Mouse (Mus musculus) limb, embryonic 12.5 days (tissue): ENCODE measurements around the gene Mpp3. TPM values are rescaled to one million over a fixed set of nuclear protein-coding genes. Genes with fewer than 3 reads are reported as not detected.

ENCODE experiments used
- ATAC-seq: fragments of 200-750 bp; cut with Nextera tagmentation; 2 replicates; pipeline ENCODE4 v1.8.0; 2017; ENCODE audit warnings: low read depth, moderate TSS enrichment; ENCODE audit not compliant: insufficient number of reproducible peaks, insufficient read depth, low FRiP score, low TSS enrichment
- H3K27ac ChIP-seq: fragments of 300-500 bp; sonication (generic); 2 replicates; pipeline ENCODE4 v1.5.1; 2016; ENCODE audit warnings: mild to moderate bottlenecking, moderate library complexity
- H3K27me3 ChIP-seq: fragments of 300-500 bp; sonication (generic); 2 replicates; pipeline ENCODE4 v1.6.1; 2016; ENCODE audit warnings: mild to moderate bottlenecking, moderate library complexity
- H3K36me3 ChIP-seq: fragments of 300-500 bp; sonication (generic); 2 replicates; pipeline ENCODE4 v1.6.1; 2016; ENCODE audit warnings: mild to moderate bottlenecking, moderate library complexity
- H3K4me1 ChIP-seq: fragments of 300-500 bp; sonication (generic); replicated peaks from 2 replicates; pipeline ENCODE4 v1.6.1; 2016
- H3K4me2 ChIP-seq: fragments of 300-500 bp; sonication (generic); 2 replicates; pipeline ENCODE4 v1.6.1; 2016; ENCODE audit warnings: mild to moderate bottlenecking, moderate library complexity
- H3K4me3 ChIP-seq: fragments of 300-500 bp; sonication (generic); replicated peaks from 2 replicates; pipeline ENCODE4 v1.5.1; 2016; ENCODE audit warnings: mild to moderate bottlenecking
- H3K9ac ChIP-seq: fragments of 300-500 bp; sonication (generic); replicated peaks from 2 replicates; pipeline ENCODE4 v1.6.1; 2016; ENCODE audit warnings: mild to moderate bottlenecking, moderate library complexity
- H3K9me3 ChIP-seq: fragments of 300-500 bp; sonication (generic); 2 replicates; pipeline ENCODE4 v1.6.1; 2016; ENCODE audit warnings: mild to moderate bottlenecking, moderate library complexity
- WGBS: fragments of 180-500 bp; shearing (Covaris S2); methylation state at CpG from one replicate; pipeline ENCODE4 v1.1.7; 2016; 5-methylcytosine and 5-hydroxymethylcytosine counted together
- polyA plus RNA-seq: library from polyadenylated mRNA; unstranded; fragments of >200 nt; fragmentation: Nextera tagmentation; extraction: Ambion mirVana; gene quantifications from 2 replicates; pipeline ENCODE4 v1.2.1, GENCODE M21; 2016

The Mpp3 gene
- polyA plus RNA-seq, 1 experiment from 2014 or later: 16.3 TPM

DNA sequence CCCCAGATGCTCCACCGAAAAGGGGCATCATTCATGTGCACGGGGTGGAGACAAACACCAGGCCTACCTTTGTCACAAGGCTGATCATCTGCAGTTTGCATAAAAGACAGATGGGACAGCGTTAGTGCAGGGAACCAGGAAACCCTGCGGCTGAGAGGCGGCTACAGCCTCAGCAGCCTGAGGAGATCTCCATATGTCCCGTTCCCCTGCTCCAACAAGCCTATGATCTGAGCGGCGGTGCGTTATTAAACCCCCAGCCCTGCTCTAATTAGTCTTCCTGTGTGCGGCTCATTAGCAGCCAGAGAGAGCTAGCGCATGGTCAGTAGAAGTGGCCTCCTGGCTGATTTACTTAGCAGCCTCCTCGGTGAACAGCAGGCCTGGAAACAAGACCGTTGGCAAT, 18.1 kb downstream of the Mpp3 start:
- peaks cover 16% of the 10 kb centered on the region for H3K4me1 ChIP-seq
- H3K4me2 ChIP-seq: no peak overlapping the region
- peaks cover 87% of the 10 kb centered on the region for H3K36me3 ChIP-seq
- no peak overlapping the region for H3K4me3 ChIP-seq
- H3K27ac ChIP-seq: peak overlapping the region; percentile 72
- ATAC-seq: 0 out of 2 replicates have a peak, but pooled peaks have one; percentile 17
- H3K9ac ChIP-seq: no peak overlapping the region; the same call in 1 of the 2 replicates
- no peaks in the 10 kb centered on the region for H3K27me3 ChIP-seq
- H3K9me3 ChIP-seq: no peaks in the 10 kb centered on the region
- WGBS: 36% methylated on average over 13 of the region's 13 CpGs

DNA sequence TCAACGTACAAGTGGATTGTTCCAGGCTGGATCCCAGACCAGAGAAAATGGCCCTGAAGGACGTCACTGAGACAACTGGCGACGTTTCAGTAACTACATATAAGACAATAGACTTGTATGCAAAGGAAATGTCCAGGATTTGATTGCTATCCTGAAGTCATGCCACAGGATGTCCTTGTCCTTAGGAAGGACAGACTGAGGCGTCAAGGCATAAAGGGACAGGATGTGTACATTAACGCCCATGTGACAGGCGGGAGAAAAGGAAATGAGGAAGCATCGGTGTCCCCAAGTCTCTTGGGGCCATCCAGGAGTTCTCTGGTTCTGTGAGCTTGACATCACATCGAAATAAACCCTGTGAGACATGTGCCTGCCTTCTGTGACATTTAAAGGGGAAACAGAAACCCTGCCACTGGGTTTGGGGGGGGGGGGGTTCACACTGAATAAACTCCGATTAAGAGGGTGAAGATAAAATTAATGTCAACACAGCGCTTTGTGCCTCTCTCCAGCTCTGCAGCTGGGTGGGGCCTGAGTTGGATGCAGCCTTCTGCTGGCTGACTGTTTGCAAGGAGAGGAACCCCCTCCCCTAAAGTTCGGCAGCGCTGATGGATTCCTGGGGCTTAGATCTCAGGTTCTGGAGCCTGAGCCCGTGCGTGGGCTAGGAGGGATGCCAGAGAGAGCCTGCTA, 19.2 kb downstream of the Mpp3 start:
- Histone ChIP-seq H3K27ac (0 out of 2 replicates have a peak overlapping the region, but pooled peaks have one; percentile 72), H3K4me3 (no peak overlapping the region), H3K9me3 (peaks cover 6% of the 10 kb centered on the region; the same call in 1 of the 2 replicates), H3K4me1 (peaks cover 16% of the 10 kb centered on the region), H3K4me2 (no peak overlapping the region), H3K9ac (no peak overlapping the region), H3K27me3 (no peaks in the 10 kb centered on the region), H3K36me3 (peaks cover 87% of the 10 kb centered on the region)
- WGBS: 89% methylated on average over 15 of the region's 15 CpGs
- no peak for ATAC-seq

DNA sequence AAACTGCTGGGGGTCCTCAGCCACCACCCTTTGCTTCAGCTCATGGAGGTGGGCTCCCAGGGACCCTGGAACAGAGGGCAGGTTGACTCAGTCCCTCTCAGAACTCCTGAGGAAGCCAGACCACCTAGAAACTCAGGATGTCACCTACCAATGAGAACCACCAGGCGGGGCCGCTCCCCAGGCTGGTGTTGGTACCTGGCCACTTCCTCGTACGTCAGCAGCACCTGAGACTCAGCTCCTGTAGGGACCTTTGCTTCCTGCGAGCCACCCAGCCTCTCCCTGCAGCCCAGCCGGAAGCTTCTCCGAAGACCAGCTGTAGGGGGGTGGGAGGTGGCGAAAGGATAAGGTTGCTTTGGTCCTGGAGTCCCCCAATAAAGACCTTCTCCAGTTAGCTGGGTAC, 19.9 kb downstream of the Mpp3 start:
- 0 out of 2 replicates have a peak overlapping the region, but pooled peaks have one; percentile 14 for H3K27ac ChIP-seq
- peaks cover 6% of the 10 kb centered on the region; the same call in 1 of the 2 replicates for H3K9me3 ChIP-seq
- H3K9ac ChIP-seq: no peak overlapping the region
- 91% methylated on average over 8 of the region's 8 CpGs for WGBS
- ATAC-seq: no peak
- peaks cover 82% of the 10 kb centered on the region for H3K36me3 ChIP-seq
- H3K4me1 ChIP-seq: peaks cover 16% of the 10 kb centered on the region
- no peak overlapping the region for H3K4me3 ChIP-seq
- no peaks in the 10 kb centered on the region for H3K27me3 ChIP-seq
- no peak overlapping the region for H3K4me2 ChIP-seq

DNA sequence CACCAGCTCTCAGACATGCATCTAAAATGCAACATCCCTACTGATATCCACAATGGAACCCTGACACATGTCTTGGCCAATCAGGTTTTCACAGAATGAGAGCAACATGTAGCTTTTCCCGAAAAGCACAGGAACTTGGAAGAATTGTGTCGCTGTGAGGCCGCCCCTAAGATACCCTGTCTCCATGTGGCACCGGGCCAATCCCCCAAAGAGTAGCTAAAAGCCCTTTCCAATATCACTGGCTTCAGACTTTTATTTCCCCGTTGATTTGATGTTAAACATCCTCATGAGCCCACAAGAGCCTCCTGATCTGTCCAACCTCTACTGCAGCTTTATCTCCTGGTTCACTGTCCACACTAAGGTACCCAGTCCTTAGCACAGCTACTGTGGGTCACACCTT, 21.6 kb downstream of the Mpp3 start:
- Histone ChIP-seq H3K4me2 (no peak overlapping the region), H3K27ac (no peak overlapping the region), H3K9ac (no peak overlapping the region), H3K4me1 (peaks cover 16% of the 10 kb centered on the region), H3K4me3 (no peak overlapping the region), H3K9me3 (peaks cover 6% of the 10 kb centered on the region; the same call in 1 of the 2 replicates), H3K36me3 (peaks cover 74% of the 10 kb centered on the region), H3K27me3 (no peaks in the 10 kb centered on the region)
- no peak for ATAC-seq
- WGBS: 93% methylated on average over 5 of the region's 5 CpGs

DNA sequence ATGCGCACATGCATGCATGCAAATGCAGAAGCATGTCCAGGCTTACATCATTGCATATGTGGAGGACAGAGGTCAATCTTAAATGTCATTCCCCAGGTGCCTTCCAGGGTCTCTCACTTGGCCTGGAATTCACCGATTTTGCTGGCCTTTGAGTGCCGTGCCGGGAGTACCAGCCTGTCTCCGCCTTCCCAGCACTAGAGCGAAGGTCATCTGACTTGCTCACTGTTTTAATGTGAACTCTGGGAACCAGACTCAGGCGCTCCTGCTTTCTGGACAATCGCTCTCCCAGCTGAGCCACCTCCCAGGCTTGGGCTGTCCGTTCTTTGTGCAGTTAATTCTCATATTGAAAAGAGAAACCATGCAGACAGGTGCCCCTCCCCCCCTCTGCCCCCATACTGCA, 22.0 kb downstream of the Mpp3 start:
- ATAC-seq: no peak
- Histone ChIP-seq H3K4me3 (no peak overlapping the region), H3K27me3 (no peaks in the 10 kb centered on the region), H3K36me3 (peaks cover 74% of the 10 kb centered on the region), H3K27ac (no peak overlapping the region), H3K9ac (no peak overlapping the region), H3K9me3 (peaks cover 6% of the 10 kb centered on the region; the same call in 1 of the 2 replicates), H3K4me2 (no peak overlapping the region), H3K4me1 (peaks cover 16% of the 10 kb centered on the region)
- WGBS: 87% methylated on average over 9 of the region's 9 CpGs

DNA sequence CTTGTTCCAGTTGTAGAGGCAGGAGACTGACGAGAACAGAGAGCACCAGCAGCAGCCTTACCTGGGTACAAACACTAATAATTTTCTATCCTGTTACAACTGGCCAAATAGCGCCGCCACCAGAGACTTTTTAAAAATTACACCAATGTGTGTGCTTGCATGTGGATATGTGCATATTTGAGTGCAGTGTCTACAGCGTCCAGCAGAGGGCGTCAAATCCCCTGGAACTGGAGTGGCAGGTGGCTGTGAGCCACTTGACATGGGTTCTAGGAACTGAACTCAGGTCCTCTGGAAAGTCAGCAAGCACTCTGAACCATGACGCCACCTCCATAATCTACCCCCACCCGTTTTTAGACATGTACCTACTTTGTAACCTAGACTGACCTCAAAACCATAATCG, 24.0 kb downstream of the Mpp3 start:
- peaks cover 6% of the 10 kb centered on the region; the same call in 1 of the 2 replicates for H3K9me3 ChIP-seq
- H3K4me2 ChIP-seq: no peak overlapping the region
- H3K36me3 ChIP-seq: peaks cover 72% of the 10 kb centered on the region
- WGBS: 90% methylated on average over 8 of the region's 8 CpGs
- no peak overlapping the region for H3K4me3 ChIP-seq
- H3K27me3 ChIP-seq: no peaks in the 10 kb centered on the region
- peaks cover under 1% of the 10 kb centered on the region for H3K4me1 ChIP-seq
- ATAC-seq: no peak
- no peak overlapping the region for H3K9ac ChIP-seq
- no peak overlapping the region for H3K27ac ChIP-seq

DNA sequence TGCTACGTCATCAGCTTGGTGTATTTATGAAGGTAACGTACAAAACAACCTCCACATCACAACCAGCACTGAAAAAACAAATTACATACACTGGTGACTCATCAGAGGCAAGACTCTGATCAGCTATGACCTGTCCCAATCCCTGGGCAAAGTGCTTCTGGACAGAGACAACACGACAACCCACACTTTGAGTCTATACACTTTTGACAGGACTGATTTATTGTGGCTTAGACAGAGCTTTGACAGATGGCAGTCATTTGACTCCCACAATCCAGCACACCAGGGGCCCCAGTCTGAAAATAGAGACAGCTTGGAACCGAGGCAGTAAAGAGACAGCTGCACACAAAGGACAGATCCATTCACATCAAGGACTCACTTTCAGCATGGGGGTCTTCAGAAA, 28.8 kb downstream of the Mpp3 start:
- peaks cover 31% of the 10 kb centered on the region for H3K36me3 ChIP-seq
- no peaks in the 10 kb centered on the region for H3K27me3 ChIP-seq
- H3K9me3 ChIP-seq: peaks cover 3% of the 10 kb centered on the region; the same call in 1 of the 2 replicates
- no peak overlapping the region for H3K4me2 ChIP-seq
- H3K9ac ChIP-seq: no peak overlapping the region
- no peak overlapping the region for H3K4me3 ChIP-seq
- 61% methylated on average over 4 of the region's 4 CpGs for WGBS
- ATAC-seq: no peak
- H3K4me1 ChIP-seq: no peaks in the 10 kb centered on the region
- no peak overlapping the region for H3K27ac ChIP-seq

DNA sequence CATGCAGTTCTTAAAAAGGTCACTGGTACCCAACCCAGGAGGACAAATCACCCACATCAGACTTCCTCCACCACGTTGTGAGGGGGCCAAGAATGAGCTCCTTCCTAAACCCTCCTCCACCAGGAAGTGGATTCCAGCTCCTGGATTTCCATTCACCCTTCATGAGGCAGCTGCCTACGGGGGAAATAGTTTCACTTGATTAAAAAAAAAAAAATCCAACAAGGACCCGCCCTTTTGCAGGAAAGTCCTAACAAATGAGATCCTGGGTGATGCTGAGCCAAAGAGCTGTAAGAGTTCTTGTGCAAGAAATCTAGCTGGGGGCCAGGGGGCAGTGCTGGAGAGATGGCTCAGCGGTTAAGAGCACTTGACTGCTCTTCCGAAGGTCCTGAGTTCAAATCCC, 30.0 kb downstream of the Mpp3 start:
- Histone ChIP-seq H3K9ac (no peak overlapping the region), H3K4me2 (no peak overlapping the region), H3K4me3 (no peak overlapping the region), H3K27ac (no peak overlapping the region), H3K27me3 (no peaks in the 10 kb centered on the region), H3K4me1 (no peaks in the 10 kb centered on the region), H3K36me3 (peaks cover 26% of the 10 kb centered on the region), H3K9me3 (no peaks in the 10 kb centered on the region)
- WGBS: 56% methylated on average over 5 of the region's 5 CpGs
- no peak for ATAC-seq

DNA sequence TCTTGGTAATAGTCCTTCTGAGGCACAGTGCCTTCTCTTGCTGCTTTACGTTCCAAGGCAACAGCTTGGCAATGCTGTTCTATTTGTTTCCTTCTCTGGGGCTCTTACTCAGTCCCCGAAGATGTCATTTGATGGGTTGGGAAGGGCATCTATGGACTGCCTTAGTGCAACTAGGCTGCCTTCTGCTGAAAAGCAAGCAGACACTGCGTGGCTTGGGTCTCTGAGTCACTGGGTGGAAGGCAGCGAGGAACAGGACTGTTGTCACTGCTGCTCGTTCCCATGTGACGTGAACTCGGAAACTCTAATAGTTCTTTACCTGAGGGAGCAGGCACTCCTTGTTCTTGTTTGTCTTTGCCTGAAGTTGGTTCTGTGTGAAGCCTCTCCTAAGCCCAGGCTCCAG, 32.3 kb downstream of the Mpp3 start:
- peaks cover 12% of the 10 kb centered on the region; the same call in 1 of the 2 replicates for H3K36me3 ChIP-seq
- no peaks in the 10 kb centered on the region for H3K4me1 ChIP-seq
- 95% methylated on average over 7 of the region's 7 CpGs for WGBS
- no peak overlapping the region for H3K4me3 ChIP-seq
- H3K9ac ChIP-seq: no peak overlapping the region
- no peak overlapping the region for H3K4me2 ChIP-seq
- no peaks in the 10 kb centered on the region for H3K9me3 ChIP-seq
- no peak overlapping the region for H3K27ac ChIP-seq
- H3K27me3 ChIP-seq: 0 out of 2 replicates have a peak, but pooled peaks cover 3% of the 10 kb centered on the region
- ATAC-seq: no peak

DNA sequence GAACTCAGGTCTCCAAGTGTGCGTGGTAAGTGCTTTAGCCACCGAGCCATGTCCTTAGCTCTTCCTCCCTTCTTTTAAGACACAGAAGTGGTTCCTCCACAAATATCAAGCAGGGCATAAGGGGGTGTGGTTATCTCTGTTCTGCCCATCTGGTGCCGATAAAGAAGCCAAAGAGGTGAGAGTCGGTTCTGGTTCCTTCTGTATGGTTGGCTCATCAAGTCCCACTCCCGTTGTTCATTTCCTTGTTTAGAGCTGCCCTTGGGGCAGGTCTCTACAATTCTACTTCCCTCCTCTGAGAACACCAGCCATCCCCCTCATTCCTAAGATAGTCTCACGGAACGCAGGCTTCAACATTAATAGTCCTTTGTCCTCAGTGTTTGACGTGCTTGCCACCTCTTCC, 34.2 kb downstream of the Mpp3 start:
- no peak for ATAC-seq
- Histone ChIP-seq H3K36me3 (0 out of 2 replicates have a peak, but pooled peaks cover under 1% of the 10 kb centered on the region), H3K4me1 (no peaks in the 10 kb centered on the region), H3K27me3 (0 out of 2 replicates have a peak, but pooled peaks cover 3% of the 10 kb centered on the region), H3K9ac (no peak overlapping the region), H3K9me3 (no peaks in the 10 kb centered on the region), H3K4me3 (no peak overlapping the region), H3K4me2 (no peak overlapping the region), H3K27ac (no peak overlapping the region)
- 70% methylated on average over 8 of the region's 8 CpGs for WGBS

DNA sequence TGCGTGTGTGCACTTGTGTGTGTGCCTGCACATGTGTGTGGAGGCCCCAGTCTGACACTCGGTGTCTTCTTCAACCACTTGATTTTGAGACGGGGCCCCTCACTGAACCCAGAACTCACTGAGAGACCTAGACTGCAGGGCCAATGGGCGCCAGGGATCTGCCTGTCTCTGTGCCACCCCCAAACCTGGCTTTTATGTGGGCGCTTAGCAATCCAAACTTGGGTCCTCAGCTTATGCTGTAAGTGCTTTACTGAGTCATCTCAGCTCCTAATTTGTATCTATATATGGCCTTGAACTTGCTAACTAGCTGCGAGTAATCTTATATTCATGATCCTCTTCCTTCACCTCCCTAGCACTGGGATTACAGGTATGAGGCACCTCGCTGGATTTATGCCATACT, 35.9 kb downstream of the Mpp3 start:
- H3K27ac ChIP-seq: no peak overlapping the region
- H3K4me2 ChIP-seq: no peak overlapping the region
- no peaks in the 10 kb centered on the region for H3K9me3 ChIP-seq
- ATAC-seq: no peak
- no peaks in the 10 kb centered on the region for H3K36me3 ChIP-seq
- no peaks in the 10 kb centered on the region for H3K4me1 ChIP-seq
- no peak overlapping the region for H3K4me3 ChIP-seq
- WGBS: 84% methylated on average over 7 of the region's 7 CpGs
- H3K27me3 ChIP-seq: peaks cover 6% of the 10 kb centered on the region; the same call in 1 of the 2 replicates
- no peak overlapping the region for H3K9ac ChIP-seq

DNA sequence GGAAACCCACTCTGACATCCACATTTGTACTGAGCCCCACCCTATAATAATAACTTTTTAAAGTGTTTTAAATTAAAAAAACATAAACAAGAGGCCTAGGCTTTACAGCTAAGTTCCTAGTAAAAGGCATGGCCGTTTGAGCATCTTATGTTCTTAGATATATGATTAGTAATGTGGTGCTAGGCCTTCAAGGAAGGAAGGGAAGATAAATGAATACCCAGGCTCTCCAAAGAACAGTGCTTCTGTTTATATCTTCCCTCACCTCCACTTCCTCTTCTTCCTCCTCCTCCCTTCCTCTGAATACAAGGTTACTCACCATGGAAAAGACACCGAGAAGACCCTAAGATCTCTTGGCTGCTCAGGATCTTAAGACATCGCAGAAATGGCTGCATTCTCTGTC, 36.4 kb downstream of the Mpp3 start:
- ATAC-seq: no peak
- Histone ChIP-seq H3K36me3 (no peaks in the 10 kb centered on the region), H3K4me2 (no peak overlapping the region), H3K27me3 (peaks cover 9% of the 10 kb centered on the region; the same call in 1 of the 2 replicates), H3K4me3 (no peak overlapping the region), H3K27ac (no peak overlapping the region), H3K4me1 (no peaks in the 10 kb centered on the region), H3K9me3 (no peaks in the 10 kb centered on the region), H3K9ac (no peak overlapping the region)
- 81% methylated on average over 3 of the region's 3 CpGs for WGBS
